Mouse (Mus musculus) 3134 (cell line): ENCODE data around the gene Gpx2.
"Not testable (repeated sequence)": the region's sequence is repeated elsewhere in the genome, so short reads cannot be mapped to it uniquely, and the experiment has no call there.

Source experiments
- DNase-seq: peaks from one replicate; pipeline ENCODE4 v3.0.0-alpha.2; 2011; ENCODE audit warnings: low spot score; ENCODE audit not compliant: insufficient read length; ENCODE audit errors: extremely low read depth

Gene Gpx2

GRCm38 (mm10) chr12:76805056-76805811, 9.9 kb upstream of the Gpx2 start:
- no peak for DNase-seq

GRCm38 (mm10) chr12:76803700-76804252, 8.4 kb upstream of the Gpx2 start:
- no peak for DNase-seq

GRCm38 (mm10) chr12:76803028-76803427, 7.7 kb upstream of the Gpx2 start:
- DNase-seq = no peak

GRCm38 (mm10) chr12:76798008-76798720, 2.8 kb upstream of the Gpx2 start:
- no peak for DNase-seq

GRCm38 (mm10) chr12:76796938-76797539, 1.7 kb upstream of the Gpx2 start:
- DNase-seq = no peak

- not testable (repeated sequence) for DNase-seq
Observed at GRCm38 (mm10) chr12:76792540-76792939, 2.8 kb downstream of the Gpx2 start.

- no peak for DNase-seq
Observed at GRCm38 (mm10) chr12:76790446-76791084, 4.8 kb downstream of the Gpx2 start.

GRCm38 (mm10) chr12:76784056-76784619, 11.2 kb downstream of the Gpx2 start:
- no peak for DNase-seq

GRCm38 (mm10) chr12:76780639-76781468, 14.5 kb downstream of the Gpx2 start:
- DNase-seq = no peak

GRCm38 (mm10) chr12:76779951-76780350, 15.4 kb downstream of the Gpx2 start:
- no peak for DNase-seq

- no peak for DNase-seq
Observed at GRCm38 (mm10) chr12:76778305-76779083, 16.9 kb downstream of the Gpx2 start.

GRCm38 (mm10) chr12:76777845-76778244, 17.5 kb downstream of the Gpx2 start:
- DNase-seq = no peak

- no peak for DNase-seq
Observed at GRCm38 (mm10) chr12:76776898-76777297, 18.5 kb downstream of the Gpx2 start.

- DNase-seq = no peak
Observed at GRCm38 (mm10) chr12:76775132-76775531, 20.2 kb downstream of the Gpx2 start.

GRCm38 (mm10) chr12:76774652-76775051, 20.7 kb downstream of the Gpx2 start:
- DNase-seq = no peak

GRCm38 (mm10) chr12:76771540-76771939, 23.8 kb downstream of the Gpx2 start:
- no peak for DNase-seq

- DNase-seq = no peak
Observed at GRCm38 (mm10) chr12:76770841-76771500, 24.4 kb downstream of the Gpx2 start.

GRCm38 (mm10) chr12:76765901-76766630, 29.3 kb downstream of the Gpx2 start:
- DNase-seq = no peak
